Mouse (Mus musculus): ENCODE data around the gene Slc9a5.

DNA sequence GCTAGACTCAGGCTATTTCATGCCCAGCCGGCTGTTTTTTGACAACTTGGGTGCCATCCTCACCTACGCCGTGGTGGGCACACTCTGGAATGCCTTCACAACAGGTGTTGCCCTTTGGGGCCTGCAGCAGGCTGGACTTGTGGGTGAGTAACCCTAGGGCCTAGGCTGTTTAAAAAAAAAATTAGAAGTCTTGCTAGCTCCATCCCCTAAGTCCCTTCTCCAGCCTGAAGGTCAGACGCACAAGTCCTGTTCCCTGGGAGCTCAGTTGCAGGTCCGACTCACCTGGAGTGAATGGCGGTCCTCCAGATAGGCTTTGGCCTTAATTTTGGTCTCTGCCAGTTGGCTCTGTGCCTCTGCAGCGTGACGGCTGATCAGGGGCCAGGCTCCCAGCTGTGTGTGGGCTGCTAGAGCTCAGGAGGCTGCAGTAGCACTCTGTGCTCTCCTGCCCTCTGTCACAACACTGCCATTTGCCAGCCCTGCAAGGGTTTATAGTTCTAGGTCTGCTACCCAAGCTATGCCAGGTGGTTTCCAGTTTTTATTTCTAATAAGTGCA, 5.0 kb downstream of the Slc9a5 start:
- TF ChIP-seq TAL1 (IDR thresholded peaks at IDR 0.05; ENCODE audit: low read length), result no peak
- no peak for TF ChIP-seq GATA1 (IDR thresholded peaks at IDR 0.05; ENCODE audit: low read length)

Data from erythroblast, embryonic 14.5 days (primary cell).